Mouse (Mus musculus) liver, adult 2 months (tissue): ENCODE data around the gene Pkd1.

Experiments used
- CTCF ChIP-seq: fragments of 200-500 bp; IDR thresholded peaks from 2 replicates; pipeline ENCODE4 v1.5.1; 2011; ENCODE audit warnings: low read depth, low read length, control low read depth
- POLR2A ChIP-seq: fragments of 200-500 bp; IDR thresholded peaks from 2 replicates; pipeline ENCODE4 v1.6.1; 2011; ENCODE audit warnings: low read length, control low read depth; ENCODE audit not compliant: insufficient read depth; ENCODE audit errors: extremely low read depth

GRCm38 (mm10) chr17:24644030-24644715 lies 94.5 kb downstream of the Pkd1 start:
- TF ChIP-seq CTCF (no peak), POLR2A (no peak)
